Mouse (Mus musculus): ENCODE results near the gene Immp2l. TPM values are rescaled to one million over a fixed set of nuclear protein-coding genes. Genes with fewer than 3 reads are reported as not detected.

Gene Immp2l
- total and polyA plus RNA-seq, 3 experiments, result 0.50 to 31.4 (median 7.9) TPM

DNA sequence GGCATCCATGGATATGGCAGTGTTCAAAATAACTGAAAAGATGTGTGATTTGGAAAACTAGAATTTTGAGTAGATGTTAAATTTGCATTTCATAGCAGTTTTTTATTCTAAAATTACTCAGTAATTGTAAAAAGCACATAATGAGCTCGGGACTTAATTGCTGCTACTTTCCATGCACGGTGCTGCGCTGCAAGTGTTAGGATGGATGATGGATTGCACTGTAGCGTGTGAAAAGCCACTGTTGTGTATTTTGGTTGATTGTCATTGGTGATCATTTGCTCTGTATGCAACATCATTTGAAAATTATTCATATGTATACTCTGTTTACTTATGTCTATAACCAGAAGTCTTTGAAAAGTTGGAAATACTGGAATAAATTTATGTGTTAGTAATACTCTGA, 394.1 kb downstream of the Immp2l start:
- H3K9me3 ChIP-seq (replicated peaks), result 0 out of 2 replicates have a peak, but pooled peaks cover 4% of the 10 kb centered on the region
- H3K27me3 ChIP-seq (ENCODE audit: insufficient read depth, low read length), result no peaks in the 10 kb centered on the region
- H3K4me1 ChIP-seq (ENCODE audit: insufficient read depth, low read depth, low read length), result no peaks in the 10 kb centered on the region
- H3K36me3 ChIP-seq (replicated peaks), result no peaks in the 10 kb centered on the region
- no peak overlapping the region for H3K4me3 ChIP-seq (ENCODE audit: low read depth, low read length)
- TF ChIP-seq GATA2 (IDR thresholded peaks at IDR 0.05; ENCODE audit: borderline replicate concordance, low read depth, low read length) (no peak), GATA1 (IDR thresholded peaks at IDR 0.05; ENCODE audit: borderline replicate concordance, low read length) (no peak), POLR2AphosphoS5 (IDR thresholded peaks at IDR 0.05; ENCODE audit: insufficient replicate concordance, low read depth, low read length) (no peak), TAL1 (conservative IDR thresholded peaks at IDR 0.05; ENCODE audit: low read depth, low read length) (no peak), CTCF (IDR thresholded peaks at IDR 0.05; ENCODE audit: low read depth, low read length) (no peak)
- DNase-seq (ENCODE audit: low spot score), result no peak
- ATAC-seq (ENCODE audit: extremely low read depth, insufficient number of reproducible peaks, low FRiP score, poor library complexity, severe bottlenecking), result no peak

DNA sequence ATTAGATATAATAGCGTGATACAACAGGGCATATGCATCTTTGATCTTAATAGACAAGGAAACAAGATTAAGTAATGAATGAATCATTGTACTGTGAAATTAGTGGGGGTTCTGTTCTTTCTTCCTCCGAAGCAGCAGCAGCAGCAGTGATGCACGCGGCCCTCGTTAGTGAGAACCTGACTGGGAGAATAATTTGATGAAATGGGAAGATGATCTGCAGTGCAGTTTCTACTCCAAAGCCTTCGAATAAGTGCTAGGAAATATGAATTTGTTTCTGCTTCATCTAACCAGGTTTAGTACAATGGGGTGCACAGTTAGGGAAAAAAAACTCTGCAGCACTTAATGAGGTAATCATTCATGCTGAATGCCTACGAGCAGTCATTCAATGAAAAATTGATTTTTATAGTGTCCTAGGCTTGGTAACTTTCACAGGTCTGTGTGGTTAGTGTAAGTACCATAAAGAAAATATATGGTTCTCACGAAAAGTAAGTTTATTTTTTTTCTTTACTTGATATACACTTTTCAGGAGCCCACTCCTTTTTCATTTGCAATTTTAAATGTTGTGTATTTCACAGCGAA, 401.3 kb downstream of the Immp2l start:
- no peak for TF ChIP-seq GATA2 (IDR thresholded peaks at IDR 0.05; ENCODE audit: borderline replicate concordance, low read depth, low read length)
- TF ChIP-seq CTCF (IDR thresholded peaks at IDR 0.05; ENCODE audit: low read depth, low read length), result no peak
- TF ChIP-seq GATA1 (IDR thresholded peaks at IDR 0.05; ENCODE audit: borderline replicate concordance, low read length), result no peak
- TF ChIP-seq POLR2AphosphoS5 (IDR thresholded peaks at IDR 0.05; ENCODE audit: insufficient replicate concordance, low read depth, low read length), result no peak
- TF ChIP-seq TAL1 (conservative IDR thresholded peaks at IDR 0.05; ENCODE audit: low read depth, low read length), result no peak
- Histone ChIP-seq H3K27me3 (ENCODE audit: insufficient read depth, low read length) (no peaks in the 10 kb centered on the region), H3K4me3 (ENCODE audit: low read depth, low read length) (no peak overlapping the region), H3K36me3 (replicated peaks) (no peaks in the 10 kb centered on the region), H3K9me3 (replicated peaks) (0 out of 2 replicates have a peak, but pooled peaks cover 4% of the 10 kb centered on the region), H3K4me1 (ENCODE audit: insufficient read depth, low read depth, low read length) (no peaks in the 10 kb centered on the region)
- DNase-seq (ENCODE audit: low spot score), result no peak
- no peak for ATAC-seq (ENCODE audit: extremely low read depth, insufficient number of reproducible peaks, low FRiP score, poor library complexity, severe bottlenecking)

DNA sequence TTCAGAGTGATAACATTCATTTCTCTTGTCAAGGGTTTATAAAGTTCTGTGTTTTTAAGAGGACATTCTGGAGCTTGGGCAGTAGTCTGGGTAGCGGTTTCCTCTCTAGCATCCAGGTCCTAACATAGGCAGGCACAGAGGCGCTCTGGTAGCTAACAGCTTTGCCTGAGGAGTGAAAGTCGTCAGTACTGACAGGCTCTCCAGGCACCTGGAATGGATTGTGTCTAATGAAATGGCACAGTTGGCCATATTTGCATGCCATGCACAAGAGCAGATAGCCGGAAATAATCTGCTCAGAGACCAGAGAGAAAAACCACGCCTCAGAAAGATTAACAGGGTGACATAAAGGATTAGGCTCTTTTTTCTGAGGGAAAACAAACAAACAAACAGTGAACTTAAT, 403.6 kb downstream of the Immp2l start:
- Histone ChIP-seq H3K27me3 (ENCODE audit: insufficient read depth, low read length) (no peaks in the 10 kb centered on the region), H3K36me3 (replicated peaks) (no peaks in the 10 kb centered on the region), H3K4me1 (ENCODE audit: insufficient read depth, low read depth, low read length) (no peaks in the 10 kb centered on the region), H3K9me3 (replicated peaks) (no peaks in the 10 kb centered on the region), H3K4me3 (ENCODE audit: low read depth, low read length) (no peak overlapping the region)
- TF ChIP-seq GATA1 (IDR thresholded peaks at IDR 0.05; ENCODE audit: borderline replicate concordance, low read length) (no peak), POLR2AphosphoS5 (IDR thresholded peaks at IDR 0.05; ENCODE audit: insufficient replicate concordance, low read depth, low read length) (no peak), CTCF (IDR thresholded peaks at IDR 0.05; ENCODE audit: low read depth, low read length) (no peak), TAL1 (conservative IDR thresholded peaks at IDR 0.05; ENCODE audit: low read depth, low read length) (no peak), GATA2 (IDR thresholded peaks at IDR 0.05; ENCODE audit: borderline replicate concordance, low read depth, low read length) (no peak)
- ATAC-seq (ENCODE audit: extremely low read depth, insufficient number of reproducible peaks, low FRiP score, poor library complexity, severe bottlenecking) (no peak), DNase-seq (ENCODE audit: low spot score) (no peak)

DNA sequence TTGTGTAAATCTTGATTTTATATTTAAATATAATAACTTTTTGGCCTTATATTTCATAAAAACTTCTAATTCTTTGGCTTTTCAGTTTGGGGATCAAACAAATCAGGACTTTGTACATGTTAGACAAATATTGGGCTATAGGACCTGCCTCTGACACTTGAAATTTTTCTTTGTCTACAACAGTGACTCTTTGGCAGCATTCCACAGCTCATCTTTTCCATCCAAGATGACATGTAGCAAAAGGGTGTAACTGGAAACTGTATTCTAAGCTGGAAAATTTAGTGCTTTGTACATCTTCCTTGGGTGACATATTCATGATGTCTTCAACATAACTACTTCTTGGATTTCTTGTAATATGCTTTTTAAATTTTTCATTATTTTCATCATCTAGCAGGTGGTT, 404.9 kb downstream of the Immp2l start:
- DNase-seq (ENCODE audit: low spot score) (no peak), ATAC-seq (ENCODE audit: extremely low read depth, insufficient number of reproducible peaks, low FRiP score, poor library complexity, severe bottlenecking) (no peak)
- no peaks in the 10 kb centered on the region for H3K9me3 ChIP-seq (replicated peaks)
- H3K4me3 ChIP-seq (ENCODE audit: low read depth, low read length), result no peak overlapping the region
- no peaks in the 10 kb centered on the region for H3K27me3 ChIP-seq (ENCODE audit: insufficient read depth, low read length)
- TF ChIP-seq GATA2 (IDR thresholded peaks at IDR 0.05; ENCODE audit: borderline replicate concordance, low read depth, low read length) (no peak), TAL1 (conservative IDR thresholded peaks at IDR 0.05; ENCODE audit: low read depth, low read length) (no peak), POLR2AphosphoS5 (IDR thresholded peaks at IDR 0.05; ENCODE audit: insufficient replicate concordance, low read depth, low read length) (no peak), CTCF (IDR thresholded peaks at IDR 0.05; ENCODE audit: low read depth, low read length) (no peak), GATA1 (IDR thresholded peaks at IDR 0.05; ENCODE audit: borderline replicate concordance, low read length) (no peak)
- no peaks in the 10 kb centered on the region for H3K4me1 ChIP-seq (ENCODE audit: insufficient read depth, low read depth, low read length)
- H3K36me3 ChIP-seq (replicated peaks), result no peaks in the 10 kb centered on the region

DNA sequence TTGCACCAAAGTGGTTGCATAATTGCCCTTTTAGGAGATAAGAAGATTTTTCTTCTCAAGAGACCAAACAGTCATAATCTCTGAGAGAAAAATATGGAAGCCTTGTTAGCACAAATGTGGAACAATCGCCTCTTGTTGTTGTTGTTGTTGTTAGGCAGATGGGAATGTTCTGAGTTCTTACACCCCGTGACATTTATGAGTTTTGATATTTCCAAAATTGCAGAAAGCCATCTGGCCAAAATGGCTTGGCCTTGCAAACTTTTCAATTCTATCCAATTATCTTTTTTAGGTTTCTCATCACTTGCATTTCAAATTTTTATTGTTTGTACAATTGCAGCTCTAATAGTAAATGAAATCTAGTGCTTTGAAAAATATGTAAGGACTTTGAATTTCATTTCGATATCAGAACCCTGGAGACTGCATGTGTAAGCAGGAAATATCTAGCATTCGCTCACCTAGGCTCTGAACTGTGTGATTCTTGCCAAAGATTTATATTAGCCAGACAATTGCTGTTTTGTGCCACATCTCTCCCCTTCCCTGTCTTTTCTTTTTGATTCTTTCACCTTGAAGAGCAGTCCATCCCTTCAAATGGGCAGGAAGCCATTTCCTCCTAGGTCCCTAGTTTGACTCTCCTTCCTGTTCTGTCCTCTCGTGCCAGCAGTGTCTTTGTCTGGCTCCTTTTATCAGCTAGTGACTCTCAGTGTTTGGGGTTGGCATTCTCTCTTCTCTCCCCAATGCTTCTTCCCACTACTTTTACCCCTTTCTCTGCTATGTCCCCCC, 412.5 kb downstream of the Immp2l start:
- no peak for DNase-seq (ENCODE audit: low spot score)
- TF ChIP-seq CTCF (IDR thresholded peaks at IDR 0.05; ENCODE audit: low read depth, low read length) (no peak), TAL1 (conservative IDR thresholded peaks at IDR 0.05; ENCODE audit: low read depth, low read length) (no peak), GATA1 (IDR thresholded peaks at IDR 0.05; ENCODE audit: borderline replicate concordance, low read length) (no peak), POLR2AphosphoS5 (IDR thresholded peaks at IDR 0.05; ENCODE audit: insufficient replicate concordance, low read depth, low read length) (no peak), GATA2 (IDR thresholded peaks at IDR 0.05; ENCODE audit: borderline replicate concordance, low read depth, low read length) (no peak)
- ATAC-seq (ENCODE audit: extremely low read depth, insufficient number of reproducible peaks, low FRiP score, poor library complexity, severe bottlenecking), result no peak
- Histone ChIP-seq H3K4me1 (ENCODE audit: insufficient read depth, low read depth, low read length) (no peaks in the 10 kb centered on the region), H3K27me3 (ENCODE audit: insufficient read depth, low read length) (no peaks in the 10 kb centered on the region), H3K36me3 (replicated peaks) (no peaks in the 10 kb centered on the region), H3K9me3 (replicated peaks) (no peaks in the 10 kb centered on the region; the same call in 1 of the 2 replicates), H3K4me3 (ENCODE audit: low read depth, low read length) (no peak overlapping the region)

DNA sequence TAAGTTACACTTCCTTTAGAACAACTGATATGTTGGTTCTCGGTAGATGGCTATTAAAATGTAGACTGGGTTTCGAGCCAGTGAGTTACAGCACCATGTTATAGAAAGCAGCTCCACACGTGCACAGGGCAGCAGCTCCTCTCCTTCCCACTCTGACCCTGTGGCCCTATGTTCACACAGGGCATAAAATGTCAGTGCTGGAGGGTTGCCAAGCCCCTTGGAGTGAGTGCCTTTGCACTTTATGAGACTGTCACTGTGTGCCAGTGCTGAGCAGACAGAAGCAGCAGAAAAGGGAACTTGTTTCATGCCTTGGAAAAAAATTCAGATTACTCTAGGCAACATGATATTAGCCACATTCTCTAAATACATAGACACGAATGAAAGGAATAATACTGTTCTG, 414.6 kb downstream of the Immp2l start:
- no peak for DNase-seq (ENCODE audit: low spot score)
- Histone ChIP-seq H3K4me1 (ENCODE audit: insufficient read depth, low read depth, low read length) (no peaks in the 10 kb centered on the region), H3K9me3 (replicated peaks) (no peaks in the 10 kb centered on the region; the same call in 1 of the 2 replicates), H3K27me3 (ENCODE audit: insufficient read depth, low read length) (no peaks in the 10 kb centered on the region), H3K36me3 (replicated peaks) (no peaks in the 10 kb centered on the region), H3K4me3 (ENCODE audit: low read depth, low read length) (no peak overlapping the region)
- 0 out of 2 replicates have a peak, but pooled peaks have one; percentile 8 for ATAC-seq (ENCODE audit: extremely low read depth, insufficient number of reproducible peaks, low FRiP score, poor library complexity, severe bottlenecking)
- TF ChIP-seq POLR2AphosphoS5 (IDR thresholded peaks at IDR 0.05; ENCODE audit: insufficient replicate concordance, low read depth, low read length) (no peak), GATA2 (IDR thresholded peaks at IDR 0.05; ENCODE audit: borderline replicate concordance, low read depth, low read length) (no peak), GATA1 (IDR thresholded peaks at IDR 0.05; ENCODE audit: borderline replicate concordance, low read length) (no peak), TAL1 (conservative IDR thresholded peaks at IDR 0.05; ENCODE audit: low read depth, low read length) (no peak), CTCF (IDR thresholded peaks at IDR 0.05; ENCODE audit: low read depth, low read length) (no peak)
